Mouse (Mus musculus): ENCODE measurements around the gene Nceh1. TPM values are rescaled to one million over a fixed set of nuclear protein-coding genes. Genes with fewer than 3 reads are reported as not detected.

Nceh1 gene
- polyA plus RNA-seq, 1 experiment = 4.7 TPM

- no peak for DNase-seq (ENCODE audit: low read depth, low spot score)
- 78% methylated on average over 2 of the region's 2 CpGs for WGBS
Measured at GRCm38 (mm10) chr3:27222052-27222451, 39.3 kb downstream of the Nceh1 start.

GRCm38 (mm10) chr3:27222488-27222887 lies 39.7 kb downstream of the Nceh1 start:
- DNase-seq (ENCODE audit: low read depth, low spot score) = no peak
- WGBS = 86% methylated on average over 17 of the region's 17 CpGs

GRCm38 (mm10) chr3:27227629-27228453 lies 45.1 kb downstream of the Nceh1 start:
- no peak for DNase-seq (ENCODE audit: low read depth, low spot score)
- 70% methylated on average over 3 of the region's 3 CpGs for WGBS

- DNase-seq (ENCODE audit: low read depth, low spot score) = no peak
Measured at GRCm38 (mm10) chr3:27228530-27229309, 46.0 kb downstream of the Nceh1 start.

GRCm38 (mm10) chr3:27233361-27233760 lies 50.6 kb downstream of the Nceh1 start:
- no peak for DNase-seq (ENCODE audit: low read depth, low spot score)
- 55% methylated on average over 4 of the region's 4 CpGs for WGBS

More at GRCm38 (mm10) chr3:27228530-27229309, 46.0 kb downstream of the Nceh1 start:
- WGBS = 57% methylated on average over 11 of the region's 11 CpGs

- peak; percentile 46 for DNase-seq (ENCODE audit: low read depth, low spot score)
- 32% methylated on average over 6 of the region's 6 CpGs for whole genome bisulfite sequencing
Measured at GRCm38 (mm10) chr3:27233841-27234240, 51.1 kb downstream of the Nceh1 start.

GRCm38 (mm10) chr3:27234976-27235375 lies 52.2 kb downstream of the Nceh1 start:
- WGBS = 51% methylated on average over 1 of the region's 1 CpGs
- DNase-seq (ENCODE audit: low read depth, low spot score) = no peak

GRCm38 (mm10) chr3:27237226-27237625 lies 54.5 kb downstream of the Nceh1 start:
- DNase-seq (ENCODE audit: low read depth, low spot score) = peak; percentile 56
- WGBS = 8% methylated on average over 2 of the region's 2 CpGs

GRCm38 (mm10) chr3:27238563-27238962 lies 55.8 kb downstream of the Nceh1 start:
- 71% methylated on average over 5 of the region's 5 CpGs for WGBS

GRCm38 (mm10) chr3:27239568-27239967 lies 56.8 kb downstream of the Nceh1 start:
- DNase-seq (ENCODE audit: low read depth, low spot score) = no peak

More at GRCm38 (mm10) chr3:27238563-27238962, 55.8 kb downstream of the Nceh1 start:
- no peak for DNase-seq (ENCODE audit: low read depth, low spot score)

GRCm38 (mm10) chr3:27241864-27242263 lies 59.1 kb downstream of the Nceh1 start:
- no peak for DNase-seq (ENCODE audit: low read depth, low spot score)
- 89% methylated on average over 9 of the region's 9 CpGs for WGBS

More at GRCm38 (mm10) chr3:27239568-27239967, 56.8 kb downstream of the Nceh1 start:
- WGBS = 87% methylated on average over 16 of the region's 16 CpGs

GRCm38 (mm10) chr3:27246166-27246565 lies 63.4 kb downstream of the Nceh1 start:
- no peak for DNase-seq (ENCODE audit: low read depth, low spot score)
- WGBS = 43% methylated on average over 2 of the region's 2 CpGs

- no peak for DNase-seq (ENCODE audit: low read depth, low spot score)
- 65% methylated on average over 1 of the region's 1 CpGs for WGBS
Measured at GRCm38 (mm10) chr3:27247785-27248184, 65.0 kb downstream of the Nceh1 start.

GRCm38 (mm10) chr3:27249030-27249429 lies 66.3 kb downstream of the Nceh1 start:
- DNase-seq (ENCODE audit: low read depth, low spot score) = no peak
- WGBS = 80% methylated on average over 9 of the region's 9 CpGs

GRCm38 (mm10) chr3:27250936-27251335 lies 68.2 kb downstream of the Nceh1 start:
- no peak for DNase-seq (ENCODE audit: low read depth, low spot score)
- 33% methylated on average over 7 of the region's 7 CpGs for WGBS

- DNase-seq (ENCODE audit: low read depth, low spot score) = no peak
- 84% methylated on average over 10 of the region's 10 CpGs for WGBS
Measured at GRCm38 (mm10) chr3:27258461-27258860, 75.7 kb downstream of the Nceh1 start.

GRCm38 (mm10) chr3:27260393-27260792 lies 77.6 kb downstream of the Nceh1 start:
- no peak for DNase-seq (ENCODE audit: low read depth, low spot score)
- WGBS = 94% methylated on average over 2 of the region's 2 CpGs

- 24% methylated on average over 5 of the region's 5 CpGs for WGBS
Measured at GRCm38 (mm10) chr3:27267327-27267726, 84.6 kb downstream of the Nceh1 start.

GRCm38 (mm10) chr3:27267887-27268286 lies 85.1 kb downstream of the Nceh1 start:
- DNase-seq (ENCODE audit: low read depth, low spot score) = no peak
- 49% methylated on average over 4 of the region's 4 CpGs for WGBS

More at GRCm38 (mm10) chr3:27267327-27267726, 84.6 kb downstream of the Nceh1 start:
- no peak for DNase-seq (ENCODE audit: low read depth, low spot score)

GRCm38 (mm10) chr3:27269151-27269550 lies 86.4 kb downstream of the Nceh1 start:
- DNase-seq (ENCODE audit: low read depth, low spot score) = no peak
- WGBS = 42% methylated on average over 4 of the region's 4 CpGs

All from large intestine, adult 2 months (tissue).